Mouse (Mus musculus): ENCODE data around the gene Vps37b. TPM values are rescaled to one million over a fixed set of nuclear protein-coding genes. Genes with fewer than 3 reads are reported as not detected.

Gene Vps37b
- polyA plus RNA-seq, 1 experiment from 2014 or later, result 43.3 TPM

DNA sequence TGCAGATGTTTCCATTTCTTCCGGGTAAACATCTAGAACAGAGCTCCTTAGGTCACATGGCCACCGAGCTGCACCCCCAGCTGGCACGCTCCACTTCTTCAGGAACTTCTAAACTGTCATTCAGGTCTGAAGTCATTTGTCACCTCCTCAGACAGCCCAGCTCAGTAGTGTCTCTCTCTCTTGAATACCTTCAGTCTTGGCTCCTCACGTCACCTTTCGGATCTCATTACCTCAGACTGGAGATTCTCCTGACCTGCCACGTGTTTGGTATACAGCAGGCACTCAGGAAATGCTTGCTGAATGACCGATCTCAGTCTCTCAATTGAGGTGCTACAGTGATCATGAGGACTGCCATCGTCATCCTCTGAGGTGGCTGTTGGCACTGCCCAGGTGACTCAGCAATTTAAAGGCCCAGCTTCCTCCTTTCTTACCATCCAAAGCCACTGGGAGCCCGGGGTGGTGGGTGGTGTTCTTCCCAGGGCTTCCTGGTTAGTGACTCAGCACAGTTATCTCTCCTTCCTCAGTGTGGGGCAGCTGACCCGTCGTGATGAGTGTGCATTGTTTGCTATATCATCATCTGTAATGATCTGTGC lies 19.9 kb upstream of the Vps37b start:
- H3K9me3 ChIP-seq (replicated peaks; ENCODE audit: control insufficient read depth, low read length), result no peaks in the 10 kb centered on the region
- H3K27me3 ChIP-seq (ENCODE audit: control insufficient read depth, insufficient read depth, low read length), result no peaks in the 10 kb centered on the region
- peak; percentile 90 for ATAC-seq (replicated peaks; ENCODE audit: insufficient number of reproducible peaks, low FRiP score, low TSS enrichment)
- WGBS (ENCODE audit: insufficient replicate concordance), result 62% methylated on average over 11 of the region's 11 CpGs
- peak overlapping the region; percentile 11 for H3K4me3 ChIP-seq (ENCODE audit: low read depth, low read length)
- H3K36me3 ChIP-seq (ENCODE audit: control insufficient read depth, insufficient read depth, low read length), result no peaks in the 10 kb centered on the region
- H3K27ac ChIP-seq (ENCODE audit: low read depth, low read length), result peak overlapping the region; percentile 68
- peak overlapping the region; percentile 32; the same call in 1 of the 2 replicates for H3K4me2 ChIP-seq
- H3K9ac ChIP-seq (ENCODE audit: low read depth, low read length), result peak overlapping the region; percentile 39; the same call in 1 of the 2 replicates
- peaks cover 24% of the 10 kb centered on the region for H3K4me1 ChIP-seq (ENCODE audit: control insufficient read depth, insufficient read depth, low read length)

DNA sequence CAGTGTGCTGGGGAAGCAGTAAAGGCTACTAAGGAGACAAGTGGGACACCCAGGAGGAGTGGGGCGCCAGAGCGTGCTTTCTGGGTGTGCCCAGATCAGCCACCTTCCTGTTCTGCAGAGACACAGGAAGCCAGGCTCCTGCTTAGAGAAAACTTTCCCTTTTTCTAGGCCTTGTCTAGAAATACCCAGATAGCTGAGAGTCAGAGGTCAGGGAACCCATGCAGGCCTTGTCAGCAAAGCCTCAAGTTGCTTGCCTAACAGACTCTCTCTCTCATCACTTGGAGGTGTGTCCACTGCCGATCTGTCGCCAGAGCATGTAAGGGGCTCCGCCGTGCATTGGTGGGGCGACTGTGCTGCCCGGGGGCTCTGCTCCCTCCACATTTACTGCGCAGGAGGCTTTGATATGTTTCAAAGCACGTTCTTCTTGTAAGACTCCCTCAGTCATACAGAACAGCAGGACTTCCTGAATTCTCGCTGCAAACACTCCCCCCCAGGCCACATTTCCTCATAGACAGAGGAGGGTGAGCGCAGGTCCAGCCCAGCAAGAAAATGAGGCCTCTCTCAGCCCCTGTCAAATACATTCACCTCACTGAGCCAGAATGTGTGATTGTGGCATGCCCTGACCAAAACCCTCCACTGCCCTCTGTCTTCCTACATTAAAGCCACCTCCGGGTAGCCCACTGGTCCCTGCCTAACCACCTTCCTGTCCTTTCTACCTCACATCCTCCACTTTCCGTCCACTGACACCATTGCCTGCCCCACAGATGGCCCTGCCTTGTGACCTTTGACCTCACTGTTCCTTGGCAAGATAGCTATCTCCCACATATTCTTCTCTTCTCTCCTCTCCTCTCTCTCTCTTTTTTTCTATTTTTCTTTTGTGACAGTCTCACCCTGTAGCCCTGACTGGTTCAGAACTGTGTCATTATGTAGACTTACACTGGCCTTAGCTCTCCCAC lies 18.3 kb upstream of the Vps37b start:
- WGBS (ENCODE audit: insufficient replicate concordance), result 21% methylated on average over 14 of the region's 14 CpGs
- Histone ChIP-seq H3K27me3 (ENCODE audit: control insufficient read depth, insufficient read depth, low read length) (no peaks in the 10 kb centered on the region), H3K9me3 (replicated peaks; ENCODE audit: control insufficient read depth, low read length) (no peaks in the 10 kb centered on the region), H3K4me3 (ENCODE audit: low read depth, low read length) (peak overlapping the region; percentile 12), H3K36me3 (ENCODE audit: control insufficient read depth, insufficient read depth, low read length) (no peaks in the 10 kb centered on the region), H3K9ac (ENCODE audit: low read depth, low read length) (peak overlapping the region; percentile 64), H3K4me1 (ENCODE audit: control insufficient read depth, insufficient read depth, low read length) (peaks cover 32% of the 10 kb centered on the region), H3K4me2 (peak overlapping the region; percentile 51), H3K27ac (ENCODE audit: low read depth, low read length) (peak overlapping the region; percentile 83)
- ATAC-seq (replicated peaks; ENCODE audit: insufficient number of reproducible peaks, low FRiP score, low TSS enrichment), result 0 out of 2 replicates have a peak, but pooled peaks have one; percentile 22

DNA sequence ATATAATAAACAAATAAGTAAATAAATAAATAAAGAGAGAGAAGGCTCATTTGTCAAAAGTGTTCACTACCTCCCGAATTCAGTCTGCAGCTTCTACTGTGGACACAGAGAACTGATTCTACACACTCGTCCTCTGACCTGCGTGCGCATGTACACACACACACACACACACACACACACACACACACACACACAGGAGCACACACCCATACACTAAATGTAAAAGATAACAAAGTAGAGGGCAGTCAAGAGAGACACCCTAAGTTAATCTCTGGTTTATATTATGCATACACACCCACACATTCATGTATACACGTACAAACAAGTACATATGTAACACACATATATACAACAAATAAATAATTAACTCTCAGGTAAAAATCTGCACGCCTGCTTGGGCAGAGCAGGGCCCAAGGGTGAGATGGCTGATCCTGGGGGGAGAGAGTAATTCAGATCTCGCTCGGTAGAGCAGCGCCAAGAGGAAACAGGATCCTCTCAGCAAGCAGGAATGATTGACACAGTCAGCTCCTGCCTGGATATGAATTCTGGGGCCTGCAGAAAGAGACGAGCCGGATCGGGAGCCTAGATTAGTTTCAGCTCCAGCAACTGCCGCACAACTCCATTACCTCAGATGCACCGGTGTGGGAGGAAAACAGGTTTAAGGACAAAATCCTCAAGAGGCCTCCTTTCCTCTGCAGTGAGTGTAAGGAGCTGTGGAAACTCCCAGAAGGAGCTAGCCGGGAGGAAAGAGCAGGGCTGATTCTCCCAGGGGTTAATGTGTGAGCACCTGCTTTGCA lies 17.4 kb upstream of the Vps37b start:
- ATAC-seq (replicated peaks; ENCODE audit: insufficient number of reproducible peaks, low FRiP score, low TSS enrichment), result no peak

DNA sequence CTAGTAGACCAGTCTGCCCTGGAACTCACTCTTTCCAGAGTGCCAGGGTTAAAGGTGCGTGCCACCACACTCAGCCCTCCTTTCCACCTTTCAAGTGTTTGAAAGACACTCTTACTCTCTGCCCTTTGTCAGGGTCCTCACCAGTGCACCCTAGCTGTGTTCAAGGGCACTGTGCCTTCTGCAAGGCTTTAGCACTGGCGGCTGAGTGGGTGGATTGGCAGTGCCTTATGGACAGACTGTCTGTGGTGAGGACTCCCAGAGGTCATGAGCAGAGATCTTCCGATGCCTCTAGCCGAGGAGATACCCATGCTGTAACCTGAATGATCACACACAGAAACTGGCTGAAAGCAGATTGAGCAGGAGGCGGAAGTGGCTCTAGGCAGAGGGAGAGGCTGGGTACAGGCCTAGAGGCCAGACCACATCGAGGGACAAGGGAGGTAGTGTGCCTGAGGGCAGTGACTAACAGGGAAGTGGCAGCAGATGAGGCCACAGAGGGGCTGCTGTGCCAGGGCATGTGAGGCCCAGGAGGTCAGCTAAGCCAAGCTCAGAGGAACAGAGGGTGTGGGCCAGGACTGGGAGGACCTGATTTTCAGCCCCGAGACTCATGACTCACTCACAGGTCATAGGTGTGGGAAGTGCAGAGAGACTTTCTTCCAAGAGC lies 14.8 kb upstream of the Vps37b start:
- 65% methylated on average over 7 of the region's 7 CpGs for WGBS (ENCODE audit: insufficient replicate concordance)
- peaks cover 39% of the 10 kb centered on the region for H3K4me1 ChIP-seq (ENCODE audit: control insufficient read depth, insufficient read depth, low read length)

More for the DNA sequence above, 17.4 kb upstream of the Vps37b start:
- 54% methylated on average over 15 of the region's 15 CpGs for WGBS (ENCODE audit: insufficient replicate concordance)
- Histone ChIP-seq H3K4me1 (ENCODE audit: control insufficient read depth, insufficient read depth, low read length) (peaks cover 34% of the 10 kb centered on the region), H3K4me3 (ENCODE audit: low read depth, low read length) (peak overlapping the region; percentile 12; the same call in 1 of the 2 replicates), H3K9me3 (replicated peaks; ENCODE audit: control insufficient read depth, low read length) (no peaks in the 10 kb centered on the region), H3K9ac (ENCODE audit: low read depth, low read length) (peak overlapping the region; percentile 64), H3K27ac (ENCODE audit: low read depth, low read length) (peak overlapping the region; percentile 83), H3K36me3 (ENCODE audit: control insufficient read depth, insufficient read depth, low read length) (no peaks in the 10 kb centered on the region), H3K27me3 (ENCODE audit: control insufficient read depth, insufficient read depth, low read length) (no peaks in the 10 kb centered on the region), H3K4me2 (peak overlapping the region; percentile 51)

DNA sequence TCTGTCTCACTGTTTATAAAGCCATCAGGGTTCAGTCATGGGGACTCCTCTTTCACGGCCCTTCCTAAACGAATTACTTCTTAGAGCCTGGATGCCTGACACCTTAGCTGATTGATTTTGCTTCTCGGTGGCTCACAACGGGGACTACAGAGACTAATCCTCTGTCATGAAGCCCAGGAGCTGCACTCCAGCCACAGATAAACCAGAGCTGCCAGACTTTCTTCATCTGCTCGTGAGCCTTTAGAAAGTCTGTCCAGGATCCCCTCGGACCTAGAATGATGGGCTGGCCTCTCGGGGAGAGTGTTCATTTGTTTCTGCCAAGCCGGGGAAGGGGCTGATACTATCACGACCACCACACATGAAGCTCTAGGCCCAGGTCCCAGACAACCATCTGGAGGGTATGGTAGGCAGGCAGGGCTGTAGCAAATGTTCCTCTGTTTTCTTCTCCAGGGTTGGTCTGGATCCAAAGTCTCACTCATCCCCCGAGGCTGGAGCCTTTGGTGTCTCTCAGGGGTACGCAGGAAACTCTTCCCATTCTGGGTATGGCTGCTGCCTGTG lies 13.5 kb upstream of the Vps37b start:
- no peaks in the 10 kb centered on the region for H3K27me3 ChIP-seq (ENCODE audit: control insufficient read depth, insufficient read depth, low read length)
- no peak overlapping the region for H3K4me3 ChIP-seq (ENCODE audit: low read depth, low read length)
- no peaks in the 10 kb centered on the region for H3K36me3 ChIP-seq (ENCODE audit: control insufficient read depth, insufficient read depth, low read length)
- WGBS (ENCODE audit: insufficient replicate concordance), result 28% methylated on average over 11 of the region's 11 CpGs
- ATAC-seq (replicated peaks; ENCODE audit: insufficient number of reproducible peaks, low FRiP score, low TSS enrichment), result no peak
- H3K9me3 ChIP-seq (replicated peaks; ENCODE audit: control insufficient read depth, low read length), result no peaks in the 10 kb centered on the region
- H3K4me1 ChIP-seq (ENCODE audit: control insufficient read depth, insufficient read depth, low read length), result peaks cover 39% of the 10 kb centered on the region
- no peak overlapping the region for H3K4me2 ChIP-seq
- H3K27ac ChIP-seq (ENCODE audit: low read depth, low read length), result peak overlapping the region; percentile 35; the same call in 1 of the 2 replicates
- no peak overlapping the region for H3K9ac ChIP-seq (ENCODE audit: low read depth, low read length)

More for the DNA sequence above, 14.8 kb upstream of the Vps37b start:
- no peaks in the 10 kb centered on the region for H3K9me3 ChIP-seq (replicated peaks; ENCODE audit: control insufficient read depth, low read length)
- H3K27me3 ChIP-seq (ENCODE audit: control insufficient read depth, insufficient read depth, low read length), result no peaks in the 10 kb centered on the region
- H3K9ac ChIP-seq (ENCODE audit: low read depth, low read length), result no peak overlapping the region
- no peak overlapping the region for H3K4me3 ChIP-seq (ENCODE audit: low read depth, low read length)
- no peak overlapping the region for H3K4me2 ChIP-seq
- H3K36me3 ChIP-seq (ENCODE audit: control insufficient read depth, insufficient read depth, low read length), result no peaks in the 10 kb centered on the region
- H3K27ac ChIP-seq (ENCODE audit: low read depth, low read length), result no peak overlapping the region
- ATAC-seq (replicated peaks; ENCODE audit: insufficient number of reproducible peaks, low FRiP score, low TSS enrichment), result no peak

DNA sequence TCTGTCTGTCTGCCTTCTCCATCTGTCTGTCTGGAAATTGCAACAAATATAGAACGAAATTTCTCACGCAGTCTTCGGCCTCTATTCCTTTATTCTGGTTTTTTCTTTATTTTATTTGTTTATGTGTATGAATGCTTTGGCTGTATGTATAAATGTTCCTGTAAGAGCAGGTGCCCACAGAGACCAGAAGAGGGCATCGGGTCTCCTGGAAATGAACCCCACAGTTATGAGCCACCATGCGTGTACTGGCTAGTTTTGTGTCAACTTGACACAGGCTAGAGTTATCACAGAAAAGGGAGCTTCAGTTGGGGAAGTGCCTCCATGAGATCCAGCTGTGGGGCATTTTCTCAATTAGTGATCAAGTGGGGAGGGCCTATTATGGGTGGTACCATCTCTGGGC lies 11.9 kb upstream of the Vps37b start:
- Histone ChIP-seq H3K9me3 (replicated peaks; ENCODE audit: control insufficient read depth, low read length) (no peaks in the 10 kb centered on the region), H3K27me3 (ENCODE audit: control insufficient read depth, insufficient read depth, low read length) (no peaks in the 10 kb centered on the region), H3K4me3 (ENCODE audit: low read depth, low read length) (no peak overlapping the region), H3K4me2 (peak overlapping the region; percentile 14), H3K9ac (ENCODE audit: low read depth, low read length) (peak overlapping the region; percentile 23; the same call in 1 of the 2 replicates), H3K36me3 (ENCODE audit: control insufficient read depth, insufficient read depth, low read length) (no peaks in the 10 kb centered on the region), H3K4me1 (ENCODE audit: control insufficient read depth, insufficient read depth, low read length) (peaks cover 25% of the 10 kb centered on the region), H3K27ac (ENCODE audit: low read depth, low read length) (peak overlapping the region; percentile 91)
- 73% methylated on average over 5 of the region's 5 CpGs for WGBS (ENCODE audit: insufficient replicate concordance)
- no peak for ATAC-seq (replicated peaks; ENCODE audit: insufficient number of reproducible peaks, low FRiP score, low TSS enrichment)

DNA sequence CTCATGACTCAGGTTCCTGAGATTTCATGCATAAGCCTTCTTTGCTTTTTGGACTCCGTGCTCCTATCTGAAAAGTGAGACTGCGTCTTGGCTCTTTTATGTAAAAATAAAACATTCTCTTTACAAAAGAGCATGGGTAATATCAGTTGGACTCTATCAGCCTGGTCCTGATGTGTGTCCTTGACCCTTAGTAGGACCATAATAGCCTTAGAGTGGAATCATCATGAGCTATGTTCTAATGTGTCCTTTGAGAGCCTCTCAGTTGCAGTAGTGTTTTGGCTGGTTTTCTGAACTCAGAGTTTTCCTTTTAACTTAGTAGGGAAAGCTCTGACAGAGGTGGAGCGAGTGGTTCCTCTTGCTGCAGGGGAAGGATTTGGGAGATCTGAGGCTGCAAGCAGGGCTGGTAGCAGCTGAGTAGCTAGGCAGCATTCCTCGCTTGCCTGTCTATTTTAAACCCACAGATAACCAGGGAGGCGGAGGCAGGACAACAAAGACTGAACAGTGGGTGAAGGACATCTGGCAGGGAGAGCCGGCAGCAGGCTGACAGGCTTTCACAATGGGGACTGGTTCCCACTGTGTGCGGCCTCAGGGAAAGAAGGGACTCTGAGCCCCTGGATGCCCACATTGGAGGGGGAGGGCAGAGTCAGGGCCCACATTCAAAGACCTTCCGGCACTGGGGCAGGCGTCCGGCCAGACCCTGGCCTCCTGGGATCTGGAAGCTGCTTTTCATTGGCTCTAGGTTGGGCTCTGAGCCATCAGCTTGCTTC lies 11.3 kb upstream of the Vps37b start:
- Histone ChIP-seq H3K4me2 (peak overlapping the region; percentile 14), H3K27me3 (ENCODE audit: control insufficient read depth, insufficient read depth, low read length) (no peaks in the 10 kb centered on the region), H3K4me3 (ENCODE audit: low read depth, low read length) (no peak overlapping the region), H3K4me1 (ENCODE audit: control insufficient read depth, insufficient read depth, low read length) (peaks cover 25% of the 10 kb centered on the region), H3K36me3 (ENCODE audit: control insufficient read depth, insufficient read depth, low read length) (no peaks in the 10 kb centered on the region), H3K9me3 (replicated peaks; ENCODE audit: control insufficient read depth, low read length) (no peaks in the 10 kb centered on the region), H3K27ac (ENCODE audit: low read depth, low read length) (peak overlapping the region; percentile 91), H3K9ac (ENCODE audit: low read depth, low read length) (peak overlapping the region; percentile 23)
- WGBS (ENCODE audit: insufficient replicate concordance), result 16% methylated on average over 10 of the region's 10 CpGs
- ATAC-seq (replicated peaks; ENCODE audit: insufficient number of reproducible peaks, low FRiP score, low TSS enrichment), result peak; percentile 76

Measured in heart, embryonic 11.5 days (tissue).